Mouse (Mus musculus) NIH3T3 (cell line): ENCODE measurements around the gene Selenow.

Experiments used
- DNase-seq: peaks from one replicate; pipeline ENCODE4 v3.0.0-alpha.2; 2012; ENCODE audit warnings: low read depth

The Selenow gene

DNA sequence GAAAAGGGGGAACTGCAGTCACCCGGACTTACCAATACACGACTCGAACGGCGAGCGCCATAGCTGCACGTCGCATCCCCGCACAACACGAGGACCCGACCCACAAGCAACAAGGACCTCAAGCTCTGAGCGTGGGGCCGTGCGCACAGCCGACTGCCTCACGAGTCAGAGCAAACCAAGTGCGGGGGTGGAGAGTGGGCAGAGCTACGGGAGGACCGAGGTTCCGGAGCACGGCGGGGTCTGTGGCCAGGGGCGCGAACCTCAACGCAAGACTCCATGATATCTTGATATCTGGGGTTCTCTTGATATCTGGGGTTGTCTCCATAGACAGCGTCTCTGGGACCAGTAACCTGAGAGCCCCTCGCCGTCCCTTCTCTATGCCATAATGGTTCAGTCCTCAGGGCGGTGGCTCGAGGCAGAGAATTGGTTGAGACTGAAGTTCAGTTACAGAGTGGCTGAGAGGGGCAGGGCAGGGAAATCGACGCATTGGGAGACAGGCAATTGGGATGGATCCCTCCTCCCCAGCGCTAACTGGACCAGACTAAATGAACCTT lies at the start of gene Selenow:
TSS of gene Selenow (minus strand) at position 183 of the 554 bp plus-strand sequence.
- peak; percentile 96 for DNase-seq

DNA sequence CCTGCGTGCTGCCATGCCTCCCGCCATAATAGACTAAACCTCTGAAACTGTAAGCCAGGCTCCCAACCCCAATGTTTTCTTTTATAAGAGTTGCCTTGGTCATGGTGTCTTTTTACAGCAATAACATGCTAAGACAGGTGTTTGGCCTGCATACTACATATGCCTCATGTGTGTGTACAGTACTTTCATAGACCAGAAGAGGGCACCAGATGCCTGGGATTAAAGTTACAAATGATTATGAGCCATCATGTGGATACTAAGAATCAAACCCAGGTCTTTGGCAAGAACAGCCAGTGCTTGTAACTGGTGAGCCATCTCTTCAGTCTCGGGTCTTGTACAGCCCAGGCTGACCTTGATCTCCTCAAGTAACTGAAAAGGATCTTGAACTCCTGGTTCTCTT lies 47.5 kb upstream of the Selenow start:
- peak; percentile 35 for DNase-seq

- DNase-seq = no peak
These were observed 46.1 kb upstream of the Selenow start for GRCm38 (mm10) chr7:15968322-15968721.

DNA sequence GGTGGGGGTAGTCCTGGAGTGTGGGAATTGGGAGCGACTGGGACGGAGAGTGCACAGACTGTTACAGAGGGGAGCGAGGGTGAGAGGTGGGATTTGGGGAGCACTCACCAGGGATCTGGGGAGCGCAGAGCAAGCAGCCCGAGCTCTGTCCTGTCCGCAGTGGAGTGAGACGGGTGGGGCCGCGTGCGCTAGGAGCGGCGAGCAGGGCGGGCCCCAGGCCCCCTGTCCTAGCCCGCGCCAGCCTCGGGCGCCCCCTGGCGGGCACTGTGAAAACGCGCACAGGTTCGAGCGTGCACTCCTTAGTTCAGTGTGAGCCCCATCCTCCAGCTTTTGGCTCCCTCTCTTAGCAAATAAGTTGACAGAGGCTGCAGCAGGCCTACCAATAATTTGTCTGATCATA lies 45.1 kb upstream of the Selenow start, which contains the start of gene Ehd2:
TSS of gene Ehd2 (minus strand) at position 256 of the 400 bp plus-strand sequence.
- DNase-seq = peak; percentile 96

GRCm38 (mm10) chr7:15966489-15966888 lies 44.3 kb upstream of the Selenow start:
- DNase-seq = peak; percentile 20

- no peak for DNase-seq
These were observed 41.8 kb upstream of the Selenow start for GRCm38 (mm10) chr7:15963798-15964652.

- DNase-seq = peak; percentile 97
These were observed 40.4 kb upstream of the Selenow start for GRCm38 (mm10) chr7:15962311-15963288.

GRCm38 (mm10) chr7:15961798-15962197 lies 39.6 kb upstream of the Selenow start:
- no peak for DNase-seq

DNA sequence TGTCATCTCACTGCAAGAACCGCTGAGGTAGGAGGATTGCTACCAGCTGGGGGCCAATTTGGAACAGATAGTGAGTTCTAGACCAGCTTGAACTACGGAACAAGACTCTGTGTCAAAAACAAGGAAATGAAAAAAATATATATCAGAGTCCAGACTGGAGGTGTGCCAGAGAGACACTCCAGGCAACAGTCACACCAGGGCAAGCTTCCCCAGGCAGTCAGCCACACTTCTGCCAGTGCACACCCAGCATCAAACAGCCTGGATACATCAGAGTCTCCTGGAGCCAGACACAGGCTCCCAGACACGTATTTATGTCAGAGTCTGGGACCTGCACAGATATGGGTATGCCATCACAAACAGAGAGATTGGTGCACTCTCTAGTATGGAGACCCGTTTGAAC lies 39.0 kb upstream of the Selenow start:
- peak; percentile 67 for DNase-seq

DNA sequence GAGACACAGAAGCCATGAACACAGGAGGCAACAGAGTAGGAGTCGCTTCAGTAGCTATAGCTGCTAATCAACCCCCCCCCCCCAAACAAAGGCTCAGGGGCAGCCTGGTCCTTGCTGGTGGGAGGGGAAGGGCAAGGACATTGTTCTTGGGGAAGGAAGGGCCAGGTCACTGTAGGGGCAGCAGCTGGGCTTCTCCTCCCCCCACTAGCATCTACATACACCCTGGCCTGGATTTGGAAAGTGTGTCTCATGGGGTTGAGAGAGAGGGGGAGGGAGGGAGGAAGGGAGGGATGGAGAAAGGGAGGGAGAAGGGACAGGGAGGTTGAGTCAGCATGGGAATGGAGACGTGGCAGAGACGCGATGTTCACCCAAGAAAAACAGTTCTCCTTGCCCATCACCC lies 38.5 kb upstream of the Selenow start:
- peak; percentile 79 for DNase-seq

GRCm38 (mm10) chr7:15956143-15956542 lies 33.9 kb upstream of the Selenow start:
- DNase-seq = no peak

DNA sequence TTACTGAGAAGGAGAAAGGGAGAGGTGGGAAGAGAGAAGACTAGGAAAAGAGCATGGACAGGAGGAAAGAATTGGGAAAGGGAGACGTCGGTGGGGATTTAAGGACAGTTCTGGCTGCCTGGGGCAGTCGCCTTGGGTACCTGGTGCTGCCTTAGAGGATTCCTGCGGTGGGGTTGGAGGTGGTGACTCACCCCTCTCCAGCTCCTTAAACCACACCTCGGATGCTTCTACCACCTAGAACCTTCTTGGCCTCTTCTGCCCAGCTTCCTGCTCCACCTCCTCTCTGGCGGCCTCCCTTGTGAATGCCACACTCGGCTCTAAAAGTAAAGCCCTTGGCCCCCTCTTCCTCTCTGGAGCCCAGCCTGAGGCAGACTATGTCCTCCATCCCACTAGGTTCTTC lies 33.3 kb upstream of the Selenow start:
- DNase-seq = no peak

GRCm38 (mm10) chr7:15954978-15955443 lies 32.8 kb upstream of the Selenow start:
- no peak for DNase-seq

GRCm38 (mm10) chr7:15954436-15954835 lies 32.2 kb upstream of the Selenow start:
- DNase-seq = no peak

DNA sequence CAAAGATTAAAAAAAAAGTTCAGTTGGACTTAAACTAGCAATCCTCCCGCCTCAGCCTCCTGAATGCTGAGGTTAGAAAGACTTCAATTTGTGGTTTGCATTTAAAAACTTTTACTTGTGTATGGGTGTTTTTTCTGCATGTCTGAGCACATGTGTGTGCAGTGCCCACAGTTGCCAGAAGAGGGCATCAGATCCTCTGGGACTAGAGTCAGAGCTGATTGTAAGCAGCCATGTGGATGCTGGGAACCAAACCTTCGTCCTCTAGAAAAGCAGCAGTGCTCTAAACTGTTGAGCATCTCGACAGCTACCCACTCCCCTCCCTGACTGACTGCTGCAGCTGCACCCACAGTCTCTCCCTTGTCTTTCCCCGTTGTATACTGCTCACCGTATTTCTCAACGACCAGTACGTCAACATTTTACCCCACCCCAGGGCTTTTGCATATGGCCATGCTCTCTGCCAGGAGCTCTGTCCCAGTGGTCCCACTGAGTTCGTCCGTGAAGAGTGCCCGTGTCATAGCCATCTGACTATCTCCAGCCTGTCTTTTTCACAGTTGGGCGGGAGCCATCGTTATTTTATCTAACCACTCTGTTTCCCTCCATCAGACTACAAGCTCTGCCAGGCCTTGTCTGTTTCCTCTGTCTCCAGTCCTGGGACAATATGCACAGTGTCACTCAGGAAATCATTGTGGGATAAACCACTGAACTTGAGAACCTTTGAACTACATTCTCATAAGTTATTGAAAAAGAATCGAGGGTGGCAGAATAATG lies 31.3 kb upstream of the Selenow start:
- peak; percentile 55 for DNase-seq

DNA sequence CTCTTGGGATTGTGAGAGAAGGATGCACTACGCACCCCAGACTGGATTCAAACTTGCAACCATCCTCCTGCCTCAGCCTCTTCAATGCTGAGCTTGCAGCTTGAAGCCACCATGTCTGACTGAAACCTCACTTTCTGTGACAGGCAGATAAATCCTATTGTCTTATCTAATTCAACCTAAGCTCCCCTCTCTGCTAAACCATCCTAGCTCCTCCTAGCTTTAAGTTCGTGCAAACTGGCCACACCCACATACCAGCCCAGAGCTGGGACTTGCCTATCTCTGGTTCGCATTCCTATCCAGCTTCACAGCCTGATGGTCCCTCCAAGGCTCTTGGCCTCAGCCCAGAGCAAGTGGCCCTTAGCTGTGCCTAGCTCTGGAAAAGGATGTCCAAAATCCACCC lies 30.2 kb upstream of the Selenow start:
- no peak for DNase-seq

GRCm38 (mm10) chr7:15950008-15950407 lies 27.8 kb upstream of the Selenow start:
- DNase-seq = no peak

DNA sequence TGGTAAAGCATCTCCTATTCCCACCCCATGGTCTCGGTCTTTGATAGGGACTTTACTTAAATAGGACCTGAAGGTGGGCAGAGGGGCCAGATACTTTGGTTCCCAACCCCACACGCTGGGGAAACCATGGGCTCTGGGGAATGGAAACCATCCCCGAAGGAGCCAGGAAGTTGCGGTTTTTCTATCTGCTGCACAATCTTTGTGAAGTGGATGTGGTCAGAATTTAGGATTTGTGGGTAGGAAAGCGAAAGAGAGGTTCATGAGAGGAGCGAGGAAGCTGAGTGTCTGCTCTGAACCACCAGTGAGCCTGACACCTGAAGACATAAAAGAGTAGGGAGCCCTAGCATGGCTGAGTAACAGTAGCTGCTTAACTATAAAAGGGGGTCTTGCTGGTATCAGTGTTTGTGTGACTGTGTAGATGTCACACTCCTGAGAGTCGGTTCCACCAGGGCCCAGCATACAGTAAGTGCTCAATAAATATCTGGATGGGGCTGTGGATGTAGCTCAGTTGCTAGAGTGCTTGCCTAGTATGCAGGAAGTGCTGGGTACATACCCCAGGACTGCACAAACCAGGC lies 27.1 kb upstream of the Selenow start:
- DNase-seq = peak; percentile 59

DNA sequence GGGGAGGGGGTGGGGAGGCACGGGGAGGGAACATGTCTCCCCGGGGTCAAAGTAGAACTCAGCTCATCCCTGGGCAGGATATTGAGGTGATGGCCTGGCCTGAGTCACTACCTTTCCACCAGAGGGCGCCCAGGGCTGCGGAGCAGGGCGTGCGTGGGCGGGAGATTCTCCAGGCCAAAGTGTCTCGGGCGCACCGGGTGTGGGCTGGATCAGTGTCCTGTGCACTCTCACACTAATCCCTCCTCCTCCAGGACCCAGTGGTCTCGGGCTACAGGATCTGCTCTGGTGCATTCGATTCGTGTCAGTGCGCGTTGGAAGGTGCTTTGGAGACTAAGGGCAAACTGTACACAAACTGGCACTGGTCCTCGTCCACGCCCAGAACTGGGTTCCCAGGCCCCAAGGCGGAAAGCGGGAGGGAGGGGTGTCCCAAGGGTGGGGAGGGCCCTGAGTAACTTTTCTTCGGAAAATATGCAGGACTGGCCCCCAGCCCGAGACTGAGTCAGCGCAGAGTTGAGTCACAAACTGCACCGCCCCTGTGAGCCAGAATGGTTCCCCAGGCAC lies 26.3 kb upstream of the Selenow start:
- DNase-seq = peak; percentile 98

DNA sequence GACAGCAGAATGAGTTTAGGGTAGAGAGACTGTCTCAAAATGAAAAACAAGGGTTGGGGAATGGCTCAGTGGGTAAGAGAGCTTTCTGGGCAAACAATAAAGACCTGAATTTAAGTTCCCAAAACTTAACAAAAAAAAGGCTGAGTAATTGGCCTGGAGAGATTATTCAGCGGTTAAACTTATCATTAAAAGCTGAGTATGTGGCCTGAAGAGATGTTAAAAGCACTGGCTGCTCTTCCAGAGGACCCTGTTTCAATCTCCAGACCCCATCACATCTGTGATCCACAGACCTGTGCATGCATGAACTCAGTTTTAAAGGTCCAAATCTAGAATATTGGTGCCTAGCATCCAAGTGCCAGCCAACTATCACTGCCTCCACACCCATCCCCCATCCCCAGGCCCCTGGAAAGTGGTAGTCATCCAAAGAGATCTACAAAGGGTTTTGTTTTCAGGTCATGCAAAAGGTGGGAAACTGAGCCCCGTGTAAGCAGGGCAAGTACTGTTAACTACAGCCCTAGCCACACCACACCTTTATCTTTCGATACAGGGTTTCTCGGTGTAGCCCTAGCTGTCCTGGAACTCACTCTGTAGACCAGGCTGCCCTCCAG lies 25.6 kb upstream of the Selenow start:
- DNase-seq = no peak
